Mouse (Mus musculus): ENCODE measurements around the gene Gm21885.
A peak's percentile ranks its signal among the peaks of the same experiment; 100 is the strongest.

Gene Gm21885

GRCm38 (mm10) chr11:94281199-94282181, at the start of gene Gm21885:
Gene Gm21885 (plus strand): TSS chr11:94281873.
- no peak for DNase-seq (ENCODE audit: low read depth in 2 of 2, low spot score in 2 of 2)

- DNase-seq (ENCODE audit: low read depth in 2 of 2, low spot score in 2 of 2): no peak
Observed at GRCm38 (mm10) chr11:94233405-94233804, 48.3 kb upstream of the Gm21885 start.

DNA sequence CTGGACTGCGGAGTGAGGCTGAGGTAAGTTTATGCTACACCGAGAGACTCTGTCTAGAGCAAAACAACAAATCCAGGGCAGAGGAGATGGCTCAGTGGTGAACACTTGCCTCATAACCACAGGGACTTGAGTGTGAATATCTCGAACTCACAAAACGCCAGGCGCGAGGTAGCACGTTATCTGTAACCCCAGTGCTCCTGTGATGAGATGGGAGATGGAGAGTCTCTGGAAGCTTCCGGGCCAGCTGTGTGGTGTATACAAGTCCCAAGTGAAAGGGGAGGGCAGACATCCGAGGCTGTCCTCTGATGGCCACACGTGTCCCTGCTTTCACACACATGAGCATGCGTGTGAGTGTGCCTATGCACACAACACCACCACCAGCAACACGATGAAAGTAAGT, 47.3 kb upstream of the Gm21885 start:
- DNase-seq (ENCODE audit: low read depth in 2 of 2, low spot score in 2 of 2): no peak

GRCm38 (mm10) chr11:94234857-94235256, 46.8 kb upstream of the Gm21885 start:
- no peak for DNase-seq (ENCODE audit: low read depth in 2 of 2, low spot score in 2 of 2)

- peak; percentile 60 to 68 for DNase-seq (ENCODE audit: low read depth in 2 of 2, low spot score in 2 of 2)
Observed at GRCm38 (mm10) chr11:94236074-94236473, 45.6 kb upstream of the Gm21885 start.

GRCm38 (mm10) chr11:94238786-94239185, 42.9 kb upstream of the Gm21885 start:
- no peak for DNase-seq (ENCODE audit: low read depth in 2 of 2, low spot score in 2 of 2)

DNA sequence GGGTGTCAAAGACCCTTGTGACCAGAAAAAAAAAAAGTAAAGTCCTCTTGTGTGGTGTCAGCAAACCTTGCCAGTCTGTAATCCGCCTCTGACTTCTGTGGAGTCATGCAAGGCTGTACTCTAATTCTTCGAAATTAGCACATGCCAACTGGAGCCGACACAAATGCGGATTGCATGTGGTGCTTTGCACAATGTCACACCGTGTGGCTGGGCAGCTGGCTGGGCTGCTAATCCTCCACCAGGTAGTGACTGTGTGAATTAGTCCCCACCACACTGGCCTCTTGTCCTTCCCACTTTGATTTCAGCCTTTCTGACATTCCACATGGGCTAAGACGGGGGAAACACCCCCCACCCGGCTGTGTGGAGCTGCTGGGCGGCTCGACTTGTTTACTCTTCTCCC, 42.0 kb upstream of the Gm21885 start:
- DNase-seq (ENCODE audit: low read depth in 2 of 2, low spot score in 2 of 2): no peak

- peak in 1 of 2 experiments; percentile 9 for DNase-seq (ENCODE audit: low read depth in 2 of 2, low spot score in 2 of 2)
Observed at GRCm38 (mm10) chr11:94242760-94243421, 38.8 kb upstream of the Gm21885 start.

- no peak for DNase-seq (ENCODE audit: low read depth in 2 of 2, low spot score in 2 of 2)
Observed at GRCm38 (mm10) chr11:94243422-94244180, 38.1 kb upstream of the Gm21885 start.

GRCm38 (mm10) chr11:94244385-94244784, 37.3 kb upstream of the Gm21885 start:
- no peak for DNase-seq (ENCODE audit: low read depth in 2 of 2, low spot score in 2 of 2)

DNA sequence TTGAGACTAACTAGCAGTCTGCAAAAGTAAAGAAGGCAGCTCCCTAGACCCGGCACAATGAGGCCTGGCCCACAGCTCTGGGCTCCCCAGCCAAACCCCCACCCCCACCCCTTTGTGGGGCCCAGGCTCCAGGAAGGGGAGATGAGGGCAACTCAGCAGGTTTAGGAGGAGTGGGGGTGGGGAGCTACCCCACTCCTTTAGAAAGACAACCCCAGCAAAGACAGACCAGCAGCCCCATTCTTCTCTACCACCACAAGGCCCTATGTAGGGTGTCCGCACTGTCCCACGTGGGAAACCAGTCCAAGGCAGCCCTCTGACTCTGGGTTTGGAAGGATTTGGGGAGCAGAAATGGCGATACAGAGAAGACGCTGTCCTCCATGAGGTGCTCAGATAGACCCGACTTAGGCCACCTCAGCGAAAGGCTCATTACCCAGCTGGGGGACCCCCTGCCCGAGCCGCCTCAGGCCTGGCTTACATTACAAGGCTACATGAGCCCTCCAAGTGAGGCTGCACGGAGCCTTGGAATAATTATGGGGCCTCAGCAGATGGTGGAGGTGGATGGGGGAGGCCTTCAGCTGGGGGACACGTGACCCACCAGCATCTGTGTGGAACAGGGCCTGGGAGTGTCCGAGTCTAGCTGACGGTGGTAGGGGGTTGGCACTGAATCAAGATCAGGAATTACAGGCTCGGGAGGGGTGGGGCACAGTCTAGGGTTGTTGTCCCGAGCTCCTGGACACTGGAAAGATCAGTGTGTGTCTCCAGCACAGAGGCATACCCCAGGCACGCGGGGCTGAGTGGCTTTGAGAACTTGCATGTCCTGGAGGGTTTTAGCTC, 35.5 kb upstream of the Gm21885 start, which contains the start of gene Wfikkn2:
Gene Wfikkn2 (minus strand): TSS at position 51 of the 834 bp plus-strand sequence.
- no peak for DNase-seq (ENCODE audit: low read depth in 2 of 2, low spot score in 2 of 2)

DNA sequence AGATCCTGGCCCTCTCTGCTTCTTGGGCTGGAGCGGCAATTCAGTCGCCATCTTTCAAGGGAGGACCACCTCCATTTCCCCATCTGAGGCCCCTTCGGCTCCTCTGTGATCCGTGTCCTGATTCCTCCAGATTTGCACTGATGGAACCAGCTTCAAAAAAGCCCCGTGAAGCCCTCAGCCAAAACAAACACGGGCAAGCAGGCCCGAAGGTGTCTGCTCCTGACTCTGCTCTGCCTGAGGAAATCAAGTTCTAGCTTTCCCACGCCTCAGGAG, 34.9 kb upstream of the Gm21885 start:
- DNase-seq (ENCODE audit: low read depth in 2 of 2, low spot score in 2 of 2): no peak

DNA sequence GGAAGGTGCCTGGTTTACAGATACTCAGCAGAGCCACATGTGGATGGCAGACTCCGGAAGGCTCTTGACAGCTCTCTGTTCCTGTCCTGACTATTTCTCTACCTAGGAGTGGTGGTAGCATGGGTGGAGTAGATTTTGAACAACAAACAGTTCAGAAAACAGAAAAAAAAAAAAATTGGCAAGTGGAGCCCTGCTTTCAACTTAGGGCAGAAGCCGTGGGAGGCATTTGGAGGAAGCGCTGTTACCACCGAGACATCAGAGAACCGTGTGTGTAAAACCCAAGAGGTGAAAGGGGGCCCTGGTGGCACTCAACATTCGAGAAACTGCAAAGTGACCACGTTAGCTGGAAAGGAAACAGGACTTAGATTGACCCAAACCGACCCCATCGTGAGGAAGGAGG, 28.5 kb upstream of the Gm21885 start:
- no peak for DNase-seq (ENCODE audit: low read depth in 2 of 2, low spot score in 2 of 2)

DNA sequence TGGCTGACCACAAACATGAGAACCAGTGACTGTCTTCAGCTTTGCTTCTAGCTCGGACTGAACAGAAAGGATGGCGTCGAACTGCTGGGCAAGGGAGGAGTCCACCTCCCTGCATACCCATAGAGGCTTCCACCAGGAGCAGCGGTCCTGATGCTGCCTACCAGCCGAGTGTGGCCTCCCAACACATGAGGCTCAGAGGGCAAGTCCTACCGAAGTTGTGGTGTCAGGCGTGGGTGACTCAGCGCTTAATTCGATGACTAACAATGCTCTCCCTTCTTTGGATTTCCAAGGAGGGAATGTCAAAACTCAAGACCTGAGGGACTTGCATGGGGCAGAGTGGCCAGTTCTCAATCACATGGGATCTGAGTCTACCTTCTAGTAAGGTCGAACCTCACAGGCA, 28.0 kb upstream of the Gm21885 start:
- no peak for DNase-seq (ENCODE audit: low read depth in 2 of 2, low spot score in 2 of 2)

DNA sequence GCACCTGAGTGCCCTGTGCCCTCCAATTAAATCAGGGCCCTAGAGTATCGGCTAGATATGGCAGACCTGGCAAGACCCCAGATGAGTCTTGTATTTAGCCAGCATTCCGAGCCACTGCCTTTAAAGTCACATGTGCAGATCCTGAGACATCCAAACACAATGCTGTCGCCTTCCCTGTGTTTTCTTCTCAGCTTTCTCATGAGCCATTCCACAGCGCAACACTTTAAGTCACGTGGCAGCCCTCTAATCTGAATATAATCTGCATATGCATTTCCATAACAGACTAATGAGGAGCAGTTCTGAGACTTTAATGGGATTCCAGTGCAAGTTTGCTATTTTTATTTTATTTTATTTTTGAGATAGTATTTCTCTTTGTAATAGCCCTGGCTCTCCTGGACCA, 25.9 kb upstream of the Gm21885 start:
- no peak for DNase-seq (ENCODE audit: low read depth in 2 of 2, low spot score in 2 of 2)

DNA sequence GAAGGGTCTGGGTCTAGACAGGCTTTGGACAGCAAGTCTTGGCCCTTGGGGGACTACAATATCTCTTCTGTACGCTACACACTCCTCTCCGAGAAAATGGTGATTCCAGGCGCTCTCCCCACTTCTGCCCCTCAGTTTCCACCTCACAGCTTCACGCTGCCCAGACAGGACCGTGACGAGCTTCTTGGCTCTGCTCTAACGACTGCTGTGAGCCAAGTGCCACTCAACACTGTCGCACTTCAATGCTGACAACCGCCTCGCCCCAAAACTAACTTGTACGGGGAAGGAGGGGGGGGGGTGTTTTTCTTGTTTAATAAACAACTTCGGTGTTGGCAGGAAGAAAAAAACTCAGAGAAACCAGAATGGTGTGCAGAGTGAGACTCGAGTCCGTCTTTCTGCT, 23.7 kb upstream of the Gm21885 start:
- DNase-seq (ENCODE audit: low read depth in 2 of 2, low spot score in 2 of 2): no peak

DNA sequence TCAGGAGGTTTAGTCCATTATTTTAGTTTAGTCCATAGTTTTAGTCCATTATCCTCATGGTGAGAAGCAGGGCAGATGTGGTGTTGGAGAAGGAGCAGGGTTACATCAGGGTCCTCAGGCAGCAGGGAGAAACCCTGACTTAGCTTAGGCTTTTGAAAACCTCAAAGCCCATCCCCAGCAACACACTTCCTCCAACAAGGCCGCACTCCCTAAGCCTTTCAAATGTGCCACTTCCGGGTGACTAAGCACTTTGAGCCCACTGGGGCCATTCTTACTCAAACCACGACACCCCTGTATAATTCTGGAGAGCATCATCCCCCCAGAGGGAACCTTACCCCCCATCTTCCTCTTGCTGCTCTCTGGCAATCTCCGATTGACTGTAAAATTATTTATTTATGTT, 21.9 kb upstream of the Gm21885 start:
- DNase-seq (ENCODE audit: low read depth in 2 of 2, low spot score in 2 of 2): no peak

GRCm38 (mm10) chr11:94261585-94262370, 19.9 kb upstream of the Gm21885 start:
- no peak for DNase-seq (ENCODE audit: low read depth in 2 of 2, low spot score in 2 of 2)

GRCm38 (mm10) chr11:94265134-94265785, 16.4 kb upstream of the Gm21885 start:
- DNase-seq (ENCODE audit: low read depth in 2 of 2, low spot score in 2 of 2): peak in 1 of 2 experiments; percentile 17
